Mouse (Mus musculus): ENCODE measurements around the gene Mex3a. TPM values are rescaled to one million over a fixed set of nuclear protein-coding genes. Genes with fewer than 3 reads are reported as not detected.

Mex3a gene
- 1.5 TPM for polyA plus RNA-seq (2015; fragmentation: Illumina TruSeq; extraction: RNeasy Lipid Tissue Mini Kit (QIAGEN cat#74804); ENCODE audit: low read depth, low replicate concordance)

DNA sequence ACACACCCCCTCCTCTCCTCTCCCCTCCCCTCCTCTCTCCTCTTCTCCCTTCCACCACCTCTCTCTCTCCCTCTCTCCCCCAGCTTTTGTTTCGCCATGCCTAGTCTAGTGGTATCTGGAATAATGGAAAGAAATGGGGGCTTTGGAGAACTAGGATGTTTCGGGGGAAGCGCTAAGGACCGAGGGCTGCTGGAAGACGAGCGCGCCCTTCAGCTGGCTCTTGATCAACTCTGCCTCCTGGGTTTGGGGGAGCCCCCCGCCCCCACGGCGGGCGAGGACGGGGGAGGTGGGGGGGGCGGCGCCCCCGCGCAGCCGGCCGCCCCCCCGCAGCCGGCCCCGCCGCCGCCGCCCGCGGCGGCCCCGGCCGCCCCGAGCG is at the start of gene Mex3a:
Gene Mex3a (plus strand): TSS at position 97 of the 376 bp plus-strand sequence.

DNA sequence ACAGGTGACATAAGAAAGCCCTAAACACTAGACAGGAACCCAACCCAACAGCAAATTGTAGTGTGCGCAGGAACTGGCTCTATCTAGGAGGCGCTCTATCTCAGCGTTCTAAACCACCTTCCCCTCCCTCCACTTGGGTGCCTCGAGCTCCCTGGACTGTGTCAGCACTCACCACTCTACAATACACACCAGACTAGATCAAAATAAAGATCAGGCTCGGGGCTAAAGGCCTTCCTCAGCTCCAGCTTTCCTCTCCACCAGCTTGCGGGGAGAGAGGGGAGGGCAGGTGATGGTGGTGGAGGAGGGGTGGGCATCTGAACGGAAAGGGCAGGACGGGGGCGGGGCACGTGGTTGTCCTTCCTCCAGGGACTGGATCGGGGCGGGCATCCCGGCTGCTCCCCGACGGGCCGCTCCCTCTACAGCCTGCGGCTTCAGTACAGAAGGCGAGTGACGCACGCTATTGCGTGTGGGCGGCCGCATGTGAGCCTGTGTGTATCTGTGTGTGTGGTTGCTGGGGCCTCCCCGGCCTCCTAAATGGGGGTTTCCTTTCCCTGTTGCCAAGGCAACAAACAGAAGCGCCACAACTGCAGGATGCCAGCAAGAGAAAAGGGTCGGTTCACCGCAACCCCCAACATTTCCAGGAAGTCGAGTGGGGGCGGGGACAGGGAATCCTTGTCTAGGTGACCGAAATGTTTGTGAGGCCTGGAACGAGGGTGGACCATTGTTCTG is 22.3 kb upstream of the Mex3a start, which contains the start of gene Lmna:
Gene Lmna (minus strand): TSS at position 265 of the 729 bp plus-strand sequence.

DNA sequence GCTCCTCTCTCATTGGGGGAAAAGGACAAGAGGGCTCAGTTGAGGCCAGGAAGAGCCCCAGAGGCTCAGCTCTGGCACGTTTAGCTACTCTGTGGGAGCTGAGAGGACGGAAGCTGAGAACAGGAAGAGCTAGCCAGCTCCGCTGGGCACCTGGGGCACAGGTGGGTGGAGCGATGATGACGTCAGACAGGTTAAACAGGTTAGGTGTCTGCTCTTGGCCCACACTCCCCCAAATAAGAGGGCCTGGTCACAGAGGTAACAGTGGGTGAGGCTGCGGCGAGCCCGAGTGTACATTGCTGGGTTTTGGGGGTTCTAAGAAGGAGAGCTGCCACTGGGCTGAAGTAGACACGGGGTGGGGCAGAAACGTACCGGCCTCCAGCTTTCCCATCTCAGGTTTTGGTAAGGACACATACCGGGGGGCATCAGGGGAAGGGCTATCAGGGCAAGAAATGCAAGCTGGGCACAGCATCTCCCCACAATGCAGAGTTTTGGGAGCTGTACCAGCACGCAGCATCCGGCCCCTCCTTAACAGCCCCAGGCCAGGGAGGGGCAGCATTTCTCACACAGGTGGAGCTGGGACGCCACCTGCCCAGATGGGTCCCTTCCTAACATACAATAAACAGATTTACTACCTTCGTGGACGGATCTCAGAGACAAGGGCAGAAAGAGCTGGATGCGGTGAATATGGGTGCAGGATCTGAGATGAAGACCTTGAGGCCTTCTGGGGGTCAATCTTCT is 16.2 kb downstream of the Mex3a start, which contains the start of gene Rab25:
Gene Rab25 (minus strand): TSS at position 121 of the 738 bp plus-strand sequence.

DNA sequence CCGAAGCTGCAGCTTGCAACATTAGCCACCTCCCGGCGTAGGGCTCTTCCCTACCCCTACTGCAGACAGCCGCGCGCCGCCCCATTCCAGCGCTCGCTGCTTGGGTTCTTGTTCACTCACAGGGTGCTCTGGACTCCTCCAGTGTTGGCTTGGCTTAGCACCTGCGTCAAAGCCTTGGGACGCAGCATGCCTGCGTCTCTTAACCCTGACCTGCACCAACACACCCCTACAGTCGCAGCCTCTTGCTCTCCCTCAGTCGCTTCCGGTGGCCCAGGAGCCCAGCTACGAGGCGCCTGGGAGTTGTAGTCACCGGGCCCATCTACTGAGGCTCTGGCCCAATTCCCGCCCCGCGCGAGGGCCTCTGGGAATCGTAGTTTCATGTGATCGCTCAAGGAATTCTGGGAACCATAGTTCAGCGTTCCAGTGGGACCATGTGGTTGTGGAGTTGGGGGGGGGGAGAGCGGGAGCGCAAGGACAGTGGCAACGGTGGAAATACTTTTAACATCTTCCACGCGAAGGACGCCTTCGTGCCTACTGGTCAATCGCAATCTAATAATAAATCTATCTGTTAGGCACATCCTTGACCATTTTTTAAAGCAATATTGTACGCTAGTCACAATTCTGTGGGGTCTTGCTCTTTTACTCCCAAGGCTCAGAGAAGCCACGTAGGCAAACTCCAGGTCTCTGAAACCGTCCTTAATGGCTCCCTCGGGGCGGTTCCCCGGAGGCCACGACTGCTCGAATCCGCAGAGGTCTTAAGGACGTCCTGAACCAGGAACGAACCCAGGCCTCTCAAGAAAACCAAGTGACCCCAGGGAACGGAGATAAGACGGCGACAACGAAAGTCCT is 20.7 kb downstream of the Mex3a start, which contains the start of gene Lamtor2:
Gene Lamtor2 (minus strand): TSS at position 399 of the 849 bp plus-strand sequence.

DNA sequence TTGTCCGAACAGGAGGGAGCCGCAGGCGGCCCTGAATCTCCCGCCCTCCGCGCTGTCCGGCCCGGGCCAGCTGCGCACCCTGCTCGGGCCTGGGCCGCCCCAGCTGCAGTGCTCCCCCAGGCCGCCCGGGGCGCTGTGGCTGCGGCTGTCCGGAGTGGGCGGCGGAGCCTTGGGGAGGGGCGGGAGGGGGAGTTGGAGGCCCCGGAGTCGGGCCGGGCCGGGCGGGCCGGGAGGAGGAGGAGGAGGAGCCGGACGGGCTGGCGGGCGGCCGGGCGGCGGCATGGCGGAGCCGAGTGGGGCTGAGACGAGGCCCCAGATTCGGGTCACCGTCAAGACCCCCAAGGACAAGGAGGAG is 21.3 kb downstream of the Mex3a start, which contains the start of gene Ubqln4:
Gene Ubqln4 (plus strand): TSS at position 234 of the 355 bp plus-strand sequence.

DNA sequence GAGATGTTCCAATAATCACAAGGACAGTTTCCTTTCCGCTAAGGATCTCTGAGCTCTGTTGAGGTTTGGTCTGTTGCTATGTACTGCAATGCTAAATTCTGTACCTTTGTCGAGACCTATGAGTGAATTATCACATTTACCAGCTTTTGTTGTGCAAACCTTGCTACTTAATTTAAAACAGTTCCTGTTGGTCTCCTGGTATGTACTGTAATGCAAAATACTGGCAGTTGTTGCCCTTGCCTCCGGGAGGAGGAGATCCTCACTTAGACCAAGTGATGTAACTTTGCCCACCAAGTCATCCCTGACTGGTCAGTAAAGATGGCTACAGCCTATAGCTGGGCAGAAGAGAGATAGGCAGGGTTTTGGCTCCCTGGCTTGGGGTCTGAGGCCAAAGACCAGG is 43.3 kb downstream of the Mex3a start, which contains the start of gene Ssr2:
Gene Ssr2 (plus strand): TSS at position 337 of the 400 bp plus-strand sequence.

Other genes with a start within 250 kb of the Mex3a start
- not detected for gene Gm38392, start 245.2 kb upstream of the Mex3a start, polyA plus RNA-seq (2015; fragmentation: Illumina TruSeq; extraction: RNeasy Lipid Tissue Mini Kit (QIAGEN cat#74804); ENCODE audit: low read depth, low replicate concordance)
- gene Tsacc, start 235.4 kb upstream of the Mex3a start, polyA plus RNA-seq (2015; fragmentation: Illumina TruSeq; extraction: RNeasy Lipid Tissue Mini Kit (QIAGEN cat#74804); ENCODE audit: low read depth, low replicate concordance) = 5.0 TPM
- gene Cct3, start 235.3 kb upstream of the Mex3a start, polyA plus RNA-seq (2015; fragmentation: Illumina TruSeq; extraction: RNeasy Lipid Tissue Mini Kit (QIAGEN cat#74804); ENCODE audit: low read depth, low replicate concordance) = 201 TPM
- 103 TPM for gene Glmp, start 207.4 kb upstream of the Mex3a start, polyA plus RNA-seq (2015; fragmentation: Illumina TruSeq; extraction: RNeasy Lipid Tissue Mini Kit (QIAGEN cat#74804); ENCODE audit: low read depth, low replicate concordance)
- gene Tmem79, start 196.2 kb upstream of the Mex3a start, polyA plus RNA-seq (2015; fragmentation: Illumina TruSeq; extraction: RNeasy Lipid Tissue Mini Kit (QIAGEN cat#74804); ENCODE audit: low read depth, low replicate concordance) = 0.67 TPM
- gene Smg5, start 196.1 kb upstream of the Mex3a start, polyA plus RNA-seq (2015; fragmentation: Illumina TruSeq; extraction: RNeasy Lipid Tissue Mini Kit (QIAGEN cat#74804); ENCODE audit: low read depth, low replicate concordance) = 60.0 TPM
- 14.8 TPM for gene Paqr6, start 167.8 kb upstream of the Mex3a start, polyA plus RNA-seq (2015; fragmentation: Illumina TruSeq; extraction: RNeasy Lipid Tissue Mini Kit (QIAGEN cat#74804); ENCODE audit: low read depth, low replicate concordance)
- gene Bglap3, start 159.7 kb upstream of the Mex3a start, polyA plus RNA-seq (2015; fragmentation: Illumina TruSeq; extraction: RNeasy Lipid Tissue Mini Kit (QIAGEN cat#74804); ENCODE audit: low read depth, low replicate concordance) = 0.67 TPM
- gene Bglap2, start 153.7 kb upstream of the Mex3a start, polyA plus RNA-seq (2015; fragmentation: Illumina TruSeq; extraction: RNeasy Lipid Tissue Mini Kit (QIAGEN cat#74804); ENCODE audit: low read depth, low replicate concordance) = not detected
- not detected for gene Bglap, start 147.9 kb upstream of the Mex3a start, polyA plus RNA-seq (2015; fragmentation: Illumina TruSeq; extraction: RNeasy Lipid Tissue Mini Kit (QIAGEN cat#74804); ENCODE audit: low read depth, low replicate concordance)
- 10.5 TPM for gene Pmf1, start 122.1 kb upstream of the Mex3a start, polyA plus RNA-seq (2015; fragmentation: Illumina TruSeq; extraction: RNeasy Lipid Tissue Mini Kit (QIAGEN cat#74804); ENCODE audit: low read depth, low replicate concordance)
- 56.1 TPM for gene Slc25a44, start 107.3 kb upstream of the Mex3a start, polyA plus RNA-seq (2015; fragmentation: Illumina TruSeq; extraction: RNeasy Lipid Tissue Mini Kit (QIAGEN cat#74804); ENCODE audit: low read depth, low replicate concordance)
- 41.2 TPM for gene Sema4a, start 71.2 kb upstream of the Mex3a start, polyA plus RNA-seq (2015; fragmentation: Illumina TruSeq; extraction: RNeasy Lipid Tissue Mini Kit (QIAGEN cat#74804); ENCODE audit: low read depth, low replicate concordance)
- gene Lmna, start 22.4 kb upstream of the Mex3a start, polyA plus RNA-seq (2015; fragmentation: Illumina TruSeq; extraction: RNeasy Lipid Tissue Mini Kit (QIAGEN cat#74804); ENCODE audit: low read depth, low replicate concordance) = 42.8 TPM
- not detected for gene Rab25, start 15.9 kb downstream of the Mex3a start, polyA plus RNA-seq (2015; fragmentation: Illumina TruSeq; extraction: RNeasy Lipid Tissue Mini Kit (QIAGEN cat#74804); ENCODE audit: low read depth, low replicate concordance)
- gene Lamtor2, start 20.7 kb downstream of the Mex3a start, polyA plus RNA-seq (2015; fragmentation: Illumina TruSeq; extraction: RNeasy Lipid Tissue Mini Kit (QIAGEN cat#74804); ENCODE audit: low read depth, low replicate concordance) = 129 TPM
- 104 TPM for gene Ubqln4, start 21.4 kb downstream of the Mex3a start, polyA plus RNA-seq (2015; fragmentation: Illumina TruSeq; extraction: RNeasy Lipid Tissue Mini Kit (QIAGEN cat#74804); ENCODE audit: low read depth, low replicate concordance)
- gene Ssr2, start 43.5 kb downstream of the Mex3a start, polyA plus RNA-seq (2015; fragmentation: Illumina TruSeq; extraction: RNeasy Lipid Tissue Mini Kit (QIAGEN cat#74804); ENCODE audit: low read depth, low replicate concordance) = 126 TPM
- 156 TPM for gene Arhgef2, start 73.6 kb downstream of the Mex3a start, polyA plus RNA-seq (2015; fragmentation: Illumina TruSeq; extraction: RNeasy Lipid Tissue Mini Kit (QIAGEN cat#74804); ENCODE audit: low read depth, low replicate concordance)
- not detected for gene Rxfp4, start 120.7 kb downstream of the Mex3a start, polyA plus RNA-seq (2015; fragmentation: Illumina TruSeq; extraction: RNeasy Lipid Tissue Mini Kit (QIAGEN cat#74804); ENCODE audit: low read depth, low replicate concordance)
- gene Khdc4, start 153.4 kb downstream of the Mex3a start, polyA plus RNA-seq (2015; fragmentation: Illumina TruSeq; extraction: RNeasy Lipid Tissue Mini Kit (QIAGEN cat#74804); ENCODE audit: low read depth, low replicate concordance) = 46.0 TPM
- gene Rit1, start 184.4 kb downstream of the Mex3a start, polyA plus RNA-seq (2015; fragmentation: Illumina TruSeq; extraction: RNeasy Lipid Tissue Mini Kit (QIAGEN cat#74804); ENCODE audit: low read depth, low replicate concordance) = 64.1 TPM
- gene Syt11, start 242.8 kb downstream of the Mex3a start, polyA plus RNA-seq (2015; fragmentation: Illumina TruSeq; extraction: RNeasy Lipid Tissue Mini Kit (QIAGEN cat#74804); ENCODE audit: low read depth, low replicate concordance) = 414 TPM

Measured in brain, adult 10 weeks (tissue).